Mouse (Mus musculus): Measurements from ENCODE around the gene Sema5b. TPM values are rescaled to one million over a fixed set of nuclear protein-coding genes. Genes with fewer than 3 reads are reported as not detected.

The Sema5b gene
- polyA plus RNA-seq, 1 experiment from 2014 or later = 0.92 TPM

DNA sequence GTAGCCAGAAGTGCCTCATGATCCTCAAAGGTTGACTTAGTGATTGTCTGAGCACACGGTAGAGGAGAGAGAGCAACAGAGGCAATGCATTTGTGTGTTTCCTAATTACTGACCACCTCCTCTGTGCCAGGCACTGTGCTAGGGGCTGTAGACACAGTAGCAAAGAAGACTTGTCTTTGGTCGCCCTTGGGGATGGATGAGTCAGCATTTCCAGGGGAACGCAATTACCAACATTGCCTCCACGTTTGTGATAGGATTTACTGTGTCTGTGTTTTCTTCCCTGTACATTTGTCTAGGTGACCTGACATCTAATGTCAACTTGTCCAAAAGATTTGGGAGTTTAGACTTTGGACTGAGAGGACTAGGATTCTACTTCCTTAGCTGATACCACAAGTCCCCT is 4.8 kb downstream of the Sema5b start:
- TF ChIP-seq EP300 (IDR thresholded peaks at IDR 0.05) (no peak), CTCF (IDR thresholded peaks at IDR 0.05) (no peak)

DNA sequence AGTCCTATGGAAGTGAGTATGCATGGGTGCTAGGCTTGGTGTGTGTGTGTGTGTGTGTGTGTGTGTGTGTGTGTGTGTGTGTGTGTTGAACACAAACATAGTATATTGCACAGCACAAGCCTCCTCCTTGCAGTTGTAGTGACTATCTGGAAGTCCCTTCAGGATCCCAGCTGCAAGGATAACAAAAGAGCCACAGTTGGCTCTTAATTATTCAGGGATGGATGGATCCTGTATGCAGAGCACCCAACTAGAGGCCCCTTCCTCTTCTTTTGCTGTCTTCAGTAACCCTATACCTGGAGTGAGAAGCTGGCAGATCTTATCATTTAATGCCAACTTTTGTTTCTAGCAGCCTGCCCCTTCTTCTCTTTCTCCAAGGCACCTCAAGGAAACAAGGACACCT is 7.0 kb downstream of the Sema5b start:
- ATAC-seq (no peak), DNase-seq (ENCODE audit: low spot score) (no peak)
- Histone ChIP-seq H3K4me2 (replicated peaks; ENCODE audit: low read depth, low read length) (no peak overlapping the region), H3K9ac (replicated peaks; ENCODE audit: low read depth) (no peak overlapping the region), H3K4me1 (ENCODE audit: insufficient read depth, low read depth, low read length) (no peaks in the 10 kb centered on the region), H3K27ac (ENCODE audit: low read length) (no peak overlapping the region), H3K4me3 (ENCODE audit: low read depth, low read length) (no peak overlapping the region), H3K27me3 (replicated peaks; ENCODE audit: insufficient read depth, low read length) (peaks cover under 1% of the 10 kb centered on the region; the same call in 1 of the 2 replicates), H3K9me3 (ENCODE audit: low read length) (no peaks in the 10 kb centered on the region), H3K36me3 (ENCODE audit: insufficient read depth, low read length) (no peaks in the 10 kb centered on the region)
- TF ChIP-seq CTCF (IDR thresholded peaks at IDR 0.05) = no peak
- TF ChIP-seq EP300 (IDR thresholded peaks at IDR 0.05) = no peak

More for the DNA sequence above, 4.8 kb downstream of the Sema5b start:
- Histone ChIP-seq H3K27ac (ENCODE audit: low read length) (no peak overlapping the region), H3K36me3 (ENCODE audit: insufficient read depth, low read length) (no peaks in the 10 kb centered on the region), H3K9me3 (ENCODE audit: low read length) (no peaks in the 10 kb centered on the region), H3K4me1 (ENCODE audit: insufficient read depth, low read depth, low read length) (peaks cover 4% of the 10 kb centered on the region), H3K4me3 (ENCODE audit: low read depth, low read length) (no peak overlapping the region), H3K27me3 (replicated peaks; ENCODE audit: insufficient read depth, low read length) (peaks cover 22% of the 10 kb centered on the region), H3K9ac (replicated peaks; ENCODE audit: low read depth) (no peak overlapping the region), H3K4me2 (replicated peaks; ENCODE audit: low read depth, low read length) (no peak overlapping the region)
- DNase-seq (ENCODE audit: low spot score) (no peak), ATAC-seq (no peak)
- 73% methylated on average over 4 of the region's 4 CpGs for WGBS

DNA sequence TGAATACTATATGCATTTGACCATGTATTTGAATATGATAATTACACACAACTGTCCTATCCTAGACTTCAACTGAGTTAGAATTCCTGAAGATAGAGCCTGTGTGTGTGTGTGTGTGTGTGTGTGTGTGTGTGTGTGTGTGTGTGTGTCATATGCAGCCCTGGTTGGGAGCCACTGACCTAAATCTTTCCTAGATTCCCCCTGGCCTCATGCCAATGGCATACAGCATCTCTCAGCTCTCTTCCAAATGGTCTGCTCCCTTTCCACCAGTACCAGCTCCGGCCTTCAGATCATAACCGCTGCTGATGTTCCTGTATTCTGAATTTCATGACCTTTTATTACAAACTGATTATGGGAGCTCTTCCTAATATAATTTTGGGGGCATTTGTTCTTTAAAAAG is 8.4 kb downstream of the Sema5b start:
- Histone ChIP-seq H3K36me3 (ENCODE audit: insufficient read depth, low read length) (no peaks in the 10 kb centered on the region), H3K27me3 (replicated peaks; ENCODE audit: insufficient read depth, low read length) (no peaks in the 10 kb centered on the region), H3K9ac (replicated peaks; ENCODE audit: low read depth) (no peak overlapping the region), H3K27ac (ENCODE audit: low read length) (no peak overlapping the region), H3K4me1 (ENCODE audit: insufficient read depth, low read depth, low read length) (no peaks in the 10 kb centered on the region), H3K4me3 (ENCODE audit: low read depth, low read length) (no peak overlapping the region), H3K4me2 (replicated peaks; ENCODE audit: low read depth, low read length) (no peak overlapping the region), H3K9me3 (ENCODE audit: low read length) (no peaks in the 10 kb centered on the region)
- TF ChIP-seq EP300 (IDR thresholded peaks at IDR 0.05) (no peak), CTCF (IDR thresholded peaks at IDR 0.05) (no peak)
- 89% methylated on average over 2 of the region's 2 CpGs for WGBS
- DNase-seq (ENCODE audit: low spot score) (no peak), ATAC-seq (no peak)

DNA sequence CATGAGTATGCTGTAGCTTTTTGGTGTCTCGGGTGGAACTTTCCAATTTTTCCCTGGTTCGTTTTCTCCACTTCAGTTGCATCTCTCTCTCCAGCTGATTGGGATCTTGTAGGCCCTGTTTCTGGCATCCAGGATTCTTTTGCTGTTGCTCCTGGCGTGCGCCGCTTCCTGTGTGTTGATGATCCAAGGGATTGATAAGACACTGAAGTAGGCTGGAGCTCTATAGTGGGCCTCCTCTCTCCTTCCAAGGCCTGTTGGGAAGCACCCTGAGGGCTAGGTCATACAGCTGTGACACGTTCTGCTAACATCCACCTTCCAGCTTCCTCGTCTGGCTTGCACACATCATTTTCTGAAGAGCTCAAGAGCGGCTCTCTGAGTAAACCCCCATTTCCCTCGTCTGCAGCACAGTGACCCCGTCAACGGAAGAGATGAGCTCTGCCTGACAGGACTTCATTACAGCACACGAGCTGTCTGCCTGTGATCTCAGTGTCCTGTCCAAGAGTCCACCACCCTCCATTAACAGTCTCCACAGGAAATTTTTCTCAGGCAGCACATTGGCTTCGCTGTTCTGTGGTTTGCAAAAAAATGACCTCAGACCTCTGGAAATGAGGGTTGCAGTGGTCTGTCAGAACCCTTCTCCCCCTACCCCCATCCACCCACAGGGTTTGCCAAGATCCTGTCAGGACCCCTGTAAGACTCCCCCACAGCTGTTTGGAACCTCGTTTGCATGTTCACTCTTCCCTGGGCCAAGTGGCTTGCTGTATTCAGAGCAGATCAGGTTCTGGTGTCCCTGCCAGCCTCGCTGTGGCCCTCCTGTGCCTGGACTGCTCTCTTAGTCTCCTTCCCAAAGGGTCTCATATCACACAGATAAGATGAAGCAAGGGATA is 14.9 kb downstream of the Sema5b start:
- WGBS = 50% methylated on average over 15 of the region's 15 CpGs
- TF ChIP-seq CTCF (IDR thresholded peaks at IDR 0.05) (no peak), EP300 (IDR thresholded peaks at IDR 0.05) (no peak)
- no peak overlapping the region for H3K4me3 ChIP-seq (ENCODE audit: low read depth, low read length)
- H3K4me1 ChIP-seq (ENCODE audit: insufficient read depth, low read depth, low read length) = no peaks in the 10 kb centered on the region
- no peak overlapping the region for H3K9ac ChIP-seq (replicated peaks; ENCODE audit: low read depth)
- DNase-seq (ENCODE audit: low spot score) (no peak), ATAC-seq (peak; percentile 38; the same call in 1 of the 2 replicates)
- no peaks in the 10 kb centered on the region for H3K36me3 ChIP-seq (ENCODE audit: insufficient read depth, low read length)
- H3K27ac ChIP-seq (ENCODE audit: low read length) = no peak overlapping the region
- no peak overlapping the region for H3K4me2 ChIP-seq (replicated peaks; ENCODE audit: low read depth, low read length)
- H3K9me3 ChIP-seq (ENCODE audit: low read length) = no peaks in the 10 kb centered on the region
- no peaks in the 10 kb centered on the region for H3K27me3 ChIP-seq (replicated peaks; ENCODE audit: insufficient read depth, low read length)

DNA sequence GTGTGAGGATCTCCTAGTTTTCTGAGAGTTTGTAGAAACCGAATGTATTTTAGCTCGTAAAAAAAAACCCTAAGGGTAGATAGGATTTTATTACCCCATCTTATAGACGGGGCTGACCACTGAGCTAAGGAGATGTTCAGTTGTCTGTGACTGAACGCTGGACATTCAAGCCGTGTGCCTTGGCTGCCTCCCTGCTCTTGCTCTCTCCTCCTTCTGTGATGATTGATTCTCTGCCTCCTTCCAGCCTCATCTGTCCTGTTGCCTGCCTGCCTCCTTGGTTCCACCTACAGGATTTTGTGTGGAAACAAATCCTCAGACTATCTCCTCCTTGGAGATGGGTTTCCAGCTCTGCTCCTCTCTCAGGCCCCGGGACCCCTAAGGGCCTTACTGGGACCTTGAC is 16.1 kb downstream of the Sema5b start:
- Histone ChIP-seq H3K36me3 (ENCODE audit: insufficient read depth, low read length) (no peaks in the 10 kb centered on the region), H3K4me2 (replicated peaks; ENCODE audit: low read depth, low read length) (no peak overlapping the region), H3K27me3 (replicated peaks; ENCODE audit: insufficient read depth, low read length) (no peaks in the 10 kb centered on the region), H3K27ac (ENCODE audit: low read length) (no peak overlapping the region), H3K4me3 (ENCODE audit: low read depth, low read length) (no peak overlapping the region), H3K9me3 (ENCODE audit: low read length) (no peaks in the 10 kb centered on the region), H3K4me1 (ENCODE audit: insufficient read depth, low read depth, low read length) (no peaks in the 10 kb centered on the region), H3K9ac (replicated peaks; ENCODE audit: low read depth) (no peak overlapping the region)
- WGBS = 74% methylated on average over 6 of the region's 6 CpGs
- no peak for TF ChIP-seq CTCF (IDR thresholded peaks at IDR 0.05)
- no peak for TF ChIP-seq EP300 (IDR thresholded peaks at IDR 0.05)
- DNase-seq (ENCODE audit: low spot score) (no peak), ATAC-seq (no peak)

DNA sequence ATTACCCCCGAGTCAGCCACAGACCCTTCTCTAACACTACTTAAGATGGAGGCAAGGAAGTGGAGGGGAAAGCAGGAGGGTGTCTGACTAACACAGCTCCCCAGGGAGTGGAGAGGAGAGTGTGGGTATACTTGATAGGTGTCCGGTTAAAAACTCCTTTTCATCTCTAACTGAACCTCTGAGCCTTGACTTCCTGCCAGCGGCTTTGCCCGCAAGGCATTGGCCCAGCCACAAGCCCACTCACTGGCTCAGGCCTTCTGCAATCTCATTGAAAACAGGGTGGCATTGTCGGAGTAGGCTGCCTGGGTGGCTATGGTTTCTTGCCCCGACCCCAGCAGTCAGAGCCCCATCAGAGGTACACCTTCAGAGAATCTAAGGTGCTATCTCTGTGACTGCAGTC is 20.6 kb downstream of the Sema5b start:
- no peak overlapping the region for H3K27ac ChIP-seq (ENCODE audit: low read length)
- no peak for DNase-seq (ENCODE audit: low spot score)
- no peaks in the 10 kb centered on the region for H3K36me3 ChIP-seq (ENCODE audit: insufficient read depth, low read length)
- no peaks in the 10 kb centered on the region for H3K4me1 ChIP-seq (ENCODE audit: insufficient read depth, low read depth, low read length)
- TF ChIP-seq CTCF (IDR thresholded peaks at IDR 0.05) (no peak), EP300 (IDR thresholded peaks at IDR 0.05) (no peak)
- no peaks in the 10 kb centered on the region for H3K9me3 ChIP-seq (ENCODE audit: low read length)
- no peaks in the 10 kb centered on the region for H3K27me3 ChIP-seq (replicated peaks; ENCODE audit: insufficient read depth, low read length)
- no peak overlapping the region for H3K4me3 ChIP-seq (ENCODE audit: low read depth, low read length)
- no peak for ATAC-seq
- H3K4me2 ChIP-seq (replicated peaks; ENCODE audit: low read depth, low read length) = no peak overlapping the region
- no peak overlapping the region for H3K9ac ChIP-seq (replicated peaks; ENCODE audit: low read depth)
- 61% methylated on average over 6 of the region's 6 CpGs for WGBS
